Mouse (Mus musculus) olfactory bulb, adult 2 months (tissue): ENCODE measurements around the gene Atl1. TPM values are rescaled to one million over a fixed set of nuclear protein-coding genes. Genes with fewer than 3 reads are reported as not detected.

ENCODE experiments used
- H3K27ac ChIP-seq: fragments of 200-500 bp; 2 replicates; pipeline ENCODE4 v1.5.1; 2012; ENCODE audit warnings: low read depth, low read length; ENCODE audit not compliant: insufficient read depth
- H3K4me1 ChIP-seq: fragments of 200-500 bp; 2 replicates; pipeline ENCODE4 v1.6.1; 2012; ENCODE audit warnings: low read length; ENCODE audit not compliant: control insufficient read depth, insufficient read depth
- H3K4me3 ChIP-seq: fragments of 200-500 bp; 2 replicates; pipeline ENCODE4 v1.5.1; 2012; ENCODE audit warnings: mild to moderate bottlenecking, low read depth, low read length, moderate library complexity; ENCODE audit not compliant: insufficient read depth
- CTCF ChIP-seq: fragments of 200-500 bp; IDR thresholded peaks from 2 replicates; pipeline ENCODE4 v1.5.1; 2012; ENCODE audit warnings: low read depth, mild to moderate bottlenecking, low read length, moderate library complexity; ENCODE audit not compliant: insufficient read depth
- POLR2A ChIP-seq: fragments of 200-500 bp; IDR thresholded peaks from 2 replicates; pipeline ENCODE4 v1.6.1; 2012; ENCODE audit warnings: mild to moderate bottlenecking, low read depth, low read length, moderate library complexity; ENCODE audit not compliant: insufficient read depth
- WGBS: fragments of 180-500 bp; shearing (Covaris S2); methylation state at CpG from one replicate; pipeline ENCODE4 v1.1.7; 2018; 5-methylcytosine and 5-hydroxymethylcytosine counted together
- polyA plus RNA-seq: library from polyadenylated mRNA; stranded (reverse); fragments of >200 nt; gene quantifications from 2 replicates; pipeline ENCODE4 v1.2.4, GENCODE M21; 2012; ENCODE audit warnings: low replicate concordance; ENCODE audit not compliant: missing spikeins, insufficient read depth, insufficient read length

Gene Atl1
- not detected in 2 replicates for polyA plus RNA-seq

- H3K4me1 ChIP-seq: peaks cover 17% of the 10 kb centered on the region
- WGBS: under 1% methylated on average over 115 of the region's 118 CpGs
- TF ChIP-seq CTCF (peak; percentile 75), POLR2A (peak; percentile 49)
- peak within 1 kb of the TSS; percentile 74 for H3K27ac ChIP-seq
- peak within 1 kb of the TSS; percentile 72 for H3K4me3 ChIP-seq
Observed at GRCm38 (mm10) chr12:69892371-69893251, at the start of gene Atl1, which contains the start of gene Map4k5. Gene Atl1 (plus strand): TSS chr12:69892614. Gene Map4k5 (minus strand): TSS chr12:69893200.

GRCm38 (mm10) chr12:69843531-69844445, 48.6 kb upstream of the Atl1 start:
- no peak overlapping the region for H3K27ac ChIP-seq
- 60% methylated on average over 19 of the region's 19 CpGs for WGBS
- peaks cover 3% of the 10 kb centered on the region for H3K4me1 ChIP-seq
- H3K4me3 ChIP-seq: no peak overlapping the region
- no peak for TF ChIP-seq CTCF
- TF ChIP-seq POLR2A: no peak

GRCm38 (mm10) chr12:69845722-69846121, 46.7 kb upstream of the Atl1 start:
- Histone ChIP-seq H3K27ac (no peak overlapping the region), H3K4me1 (peaks cover 3% of the 10 kb centered on the region), H3K4me3 (no peak overlapping the region)
- 91% methylated on average over 9 of the region's 9 CpGs for WGBS
- TF ChIP-seq POLR2A: no peak
- TF ChIP-seq CTCF: no peak

- TF ChIP-seq POLR2A: no peak
- no peak for TF ChIP-seq CTCF
- peaks cover 3% of the 10 kb centered on the region for H3K4me1 ChIP-seq
- 70% methylated on average over 9 of the region's 9 CpGs for WGBS
Observed at GRCm38 (mm10) chr12:69846499-69846898, 45.9 kb upstream of the Atl1 start.

GRCm38 (mm10) chr12:69848083-69848878, 44.1 kb upstream of the Atl1 start:
- WGBS: 82% methylated on average over 12 of the region's 12 CpGs
- H3K4me3 ChIP-seq: no peak overlapping the region
- H3K27ac ChIP-seq: no peak overlapping the region
- no peaks in the 10 kb centered on the region for H3K4me1 ChIP-seq
- TF ChIP-seq CTCF (no peak), POLR2A (no peak)

More at GRCm38 (mm10) chr12:69846499-69846898, 45.9 kb upstream of the Atl1 start:
- no peak overlapping the region for H3K27ac ChIP-seq
- H3K4me3 ChIP-seq: no peak overlapping the region

GRCm38 (mm10) chr12:69852288-69852687, 40.1 kb upstream of the Atl1 start:
- 66% methylated on average over 9 of the region's 9 CpGs for WGBS
- Histone ChIP-seq H3K27ac (no peak overlapping the region), H3K4me1 (no peaks in the 10 kb centered on the region), H3K4me3 (no peak overlapping the region)
- TF ChIP-seq CTCF (no peak), POLR2A (no peak)

- Histone ChIP-seq H3K4me1 (no peaks in the 10 kb centered on the region), H3K4me3 (no peak overlapping the region), H3K27ac (no peak overlapping the region)
- TF ChIP-seq POLR2A: no peak
- no peak for TF ChIP-seq CTCF
- 87% methylated on average over 11 of the region's 11 CpGs for WGBS
Observed at GRCm38 (mm10) chr12:69853387-69853786, 39.0 kb upstream of the Atl1 start.

GRCm38 (mm10) chr12:69853942-69854341, 38.5 kb upstream of the Atl1 start:
- 99% methylated on average over 2 of the region's 2 CpGs for WGBS
- TF ChIP-seq CTCF (no peak), POLR2A (no peak)
- H3K27ac ChIP-seq: no peak overlapping the region
- no peak overlapping the region for H3K4me3 ChIP-seq
- H3K4me1 ChIP-seq: no peaks in the 10 kb centered on the region

GRCm38 (mm10) chr12:69855641-69856300, 36.6 kb upstream of the Atl1 start:
- 96% methylated on average over 12 of the region's 12 CpGs for WGBS
- no peak for TF ChIP-seq CTCF
- TF ChIP-seq POLR2A: no peak
- Histone ChIP-seq H3K4me1 (no peaks in the 10 kb centered on the region), H3K4me3 (no peak overlapping the region), H3K27ac (no peak overlapping the region)
